Mouse (Mus musculus) stomach, embryonic 16.5 days (tissue): ENCODE data around the gene Supt3. TPM values are rescaled to one million over a fixed set of nuclear protein-coding genes. Genes with fewer than 3 reads are reported as not detected.

ENCODE experiments used
- ATAC-seq: fragments of 200-750 bp; cut with Nextera tagmentation; 2 replicates; pipeline ENCODE4 v1.8.0; 2017; ENCODE audit warnings: moderate number of reproducible peaks, moderate TSS enrichment; ENCODE audit not compliant: insufficient read depth, low FRiP score
- H3K27ac ChIP-seq: fragments of 300-500 bp; sonication (generic); 2 replicates; pipeline ENCODE4 v1.5.1; 2014; ENCODE audit warnings: low read length
- H3K27me3 ChIP-seq: fragments of 300-500 bp; sonication (generic); 2 replicates; pipeline ENCODE4 v1.6.1; 2014; ENCODE audit warnings: low read length, control low read depth, mixed read lengths; ENCODE audit not compliant: control insufficient read depth, insufficient read depth
- H3K36me3 ChIP-seq: fragments of 300-500 bp; sonication (generic); 2 replicates; pipeline ENCODE4 v1.6.1; 2014; ENCODE audit warnings: low read length; ENCODE audit not compliant: control insufficient read depth, insufficient read depth
- H3K4me1 ChIP-seq: fragments of 300-500 bp; sonication (generic); 2 replicates; pipeline ENCODE4 v1.6.1; 2014; ENCODE audit warnings: low read length, control low read depth, mixed read lengths; ENCODE audit not compliant: control insufficient read depth, insufficient read depth
- H3K4me2 ChIP-seq: fragments of 300-500 bp; sonication (generic); 2 replicates; pipeline ENCODE4 v1.6.1; 2014; ENCODE audit warnings: low read depth, low read length, mixed read lengths
- H3K4me3 ChIP-seq: fragments of 300-500 bp; sonication (generic); replicated peaks from 2 replicates; pipeline ENCODE4 v1.5.1; 2014; ENCODE audit warnings: mild to moderate bottlenecking, low read length
- H3K9ac ChIP-seq: fragments of 300-500 bp; sonication (generic); 2 replicates; pipeline ENCODE4 v1.6.1; 2014; ENCODE audit warnings: low read length
- H3K9me3 ChIP-seq: fragments of 300-500 bp; sonication (generic); replicated peaks from 2 replicates; pipeline ENCODE4 v1.6.1; 2016; ENCODE audit warnings: low read length, control low read depth; ENCODE audit not compliant: control insufficient read depth
- WGBS: fragments of 180-500 bp; shearing (Covaris S2); extraction: QIAGEN DNeasy Blood & Tissue Kit; methylation state at CpG from one replicate; pipeline ENCODE4 v1.1.7; 2014; 5-methylcytosine and 5-hydroxymethylcytosine counted together
- polyA plus RNA-seq: library from polyadenylated mRNA; unstranded; fragments of >200 nt; fragmentation: Nextera tagmentation; extraction: Ambion mirVana; gene quantifications from 2 replicates; pipeline ENCODE4 v1.2.1, GENCODE M21; 2015

Supt3 gene
- polyA plus RNA-seq, 1 experiment from 2014 or later = 17.4 TPM

DNA sequence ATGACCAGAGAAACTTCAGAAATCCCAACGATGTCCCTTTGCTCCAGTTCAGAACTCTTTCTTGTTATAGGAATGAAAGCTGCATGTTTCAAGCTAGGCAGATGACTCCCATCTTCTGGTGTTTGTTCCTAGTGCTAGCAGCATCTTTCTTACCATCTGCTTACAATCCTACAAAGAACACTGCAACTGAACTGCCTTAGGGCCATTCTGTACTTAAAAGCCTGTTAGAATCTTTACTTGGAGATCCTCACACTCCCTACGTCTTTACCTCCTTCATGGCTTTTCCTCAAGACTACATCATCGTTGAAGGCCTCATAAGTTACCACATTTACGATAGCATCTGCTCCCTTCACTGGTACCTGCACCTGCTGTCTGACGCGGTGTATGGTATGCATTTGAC is 86.2 kb downstream of the Supt3 start:
- 92% methylated on average over 6 of the region's 6 CpGs for WGBS
- Histone ChIP-seq H3K27me3 (no peaks in the 10 kb centered on the region), H3K4me2 (no peak overlapping the region), H3K9ac (no peak overlapping the region), H3K4me3 (no peak overlapping the region), H3K4me1 (no peaks in the 10 kb centered on the region), H3K9me3 (no peaks in the 10 kb centered on the region), H3K36me3 (no peaks in the 10 kb centered on the region), H3K27ac (no peak overlapping the region)
- no peak for ATAC-seq

DNA sequence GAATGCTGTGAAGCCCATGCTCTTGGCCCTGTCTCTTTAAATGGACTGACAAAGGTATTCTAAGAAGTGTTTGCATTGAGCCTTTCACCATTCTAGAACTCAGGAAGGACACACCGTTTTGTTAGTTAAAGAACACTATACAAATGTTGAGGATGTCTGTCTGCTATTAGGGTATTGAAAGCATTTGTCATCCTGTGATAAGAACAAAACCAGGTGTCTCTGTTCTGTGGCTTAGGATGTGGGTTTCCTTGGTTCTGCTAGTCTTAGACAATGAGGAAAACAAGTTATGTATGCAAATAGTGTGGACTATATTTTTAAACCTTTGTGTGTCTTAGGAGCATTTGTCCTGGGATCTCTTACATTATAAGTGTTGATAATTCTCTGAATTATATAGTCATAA is 116.6 kb downstream of the Supt3 start:
- H3K4me1 ChIP-seq = no peaks in the 10 kb centered on the region
- no peak overlapping the region for H3K4me3 ChIP-seq
- no peaks in the 10 kb centered on the region for H3K9me3 ChIP-seq
- H3K36me3 ChIP-seq = no peaks in the 10 kb centered on the region
- ATAC-seq = no peak
- no peak overlapping the region for H3K4me2 ChIP-seq
- H3K27me3 ChIP-seq = no peaks in the 10 kb centered on the region
- no peak overlapping the region for H3K9ac ChIP-seq
- no peak overlapping the region for H3K27ac ChIP-seq
- WGBS = 38% methylated on average over 1 of the region's 1 CpGs

DNA sequence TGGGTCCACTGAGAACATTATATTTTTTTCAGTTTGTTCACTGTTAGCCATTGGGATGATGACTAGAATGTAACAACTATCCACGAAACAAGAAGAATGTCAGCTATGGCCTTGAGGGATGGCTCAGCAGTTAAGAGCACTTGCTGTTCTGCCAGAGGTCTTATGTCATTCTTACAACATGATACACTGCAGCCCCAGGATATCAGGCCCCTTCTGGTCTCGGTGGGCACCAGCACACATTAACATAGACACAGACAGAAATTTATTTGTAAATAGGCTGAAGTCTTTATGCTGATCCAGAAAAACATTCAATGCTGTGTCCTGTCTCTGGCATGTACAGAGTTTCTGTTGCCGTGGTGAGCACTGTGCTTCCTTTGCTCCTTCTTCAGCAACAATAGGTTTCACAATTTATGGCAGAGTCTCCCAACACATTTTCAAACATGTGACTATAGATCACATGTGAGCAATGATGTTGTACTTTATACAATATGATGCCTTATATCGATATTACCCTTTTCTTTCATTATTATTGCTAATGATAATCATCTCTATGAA is 166.7 kb downstream of the Supt3 start:
- H3K27ac ChIP-seq = no peak overlapping the region
- no peaks in the 10 kb centered on the region for H3K27me3 ChIP-seq
- WGBS = 74% methylated on average over 4 of the region's 4 CpGs
- H3K4me2 ChIP-seq = no peak overlapping the region
- no peak overlapping the region for H3K9ac ChIP-seq
- no peak overlapping the region for H3K4me3 ChIP-seq
- H3K36me3 ChIP-seq = no peaks in the 10 kb centered on the region
- no peaks in the 10 kb centered on the region for H3K4me1 ChIP-seq
- no peak for ATAC-seq
- H3K9me3 ChIP-seq = no peaks in the 10 kb centered on the region

DNA sequence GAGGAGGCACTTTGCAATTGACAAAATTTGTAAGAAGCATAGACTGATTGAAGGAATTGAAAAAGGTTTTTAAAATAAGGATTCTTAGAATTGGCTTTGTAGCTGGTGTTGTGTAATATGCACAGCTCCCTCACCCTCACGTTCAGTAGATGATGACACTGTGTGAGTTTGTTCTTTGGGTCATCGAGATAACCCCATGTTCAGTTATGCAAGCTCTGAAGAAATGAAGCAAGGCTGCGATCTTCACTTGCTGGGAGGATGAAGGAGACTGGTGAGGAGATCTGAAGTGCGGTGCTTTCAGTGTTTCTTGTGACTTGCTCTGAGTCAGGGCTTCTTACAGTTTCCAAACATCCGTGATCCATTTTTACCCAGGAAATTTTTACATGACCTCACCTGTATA is 168.4 kb downstream of the Supt3 start:
- no peak overlapping the region for H3K27ac ChIP-seq
- no peak overlapping the region for H3K4me3 ChIP-seq
- H3K9ac ChIP-seq = no peak overlapping the region
- H3K27me3 ChIP-seq = no peaks in the 10 kb centered on the region
- 83% methylated on average over 5 of the region's 5 CpGs for WGBS
- ATAC-seq = no peak
- H3K9me3 ChIP-seq = no peaks in the 10 kb centered on the region
- H3K36me3 ChIP-seq = no peaks in the 10 kb centered on the region
- no peak overlapping the region for H3K4me2 ChIP-seq
- H3K4me1 ChIP-seq = no peaks in the 10 kb centered on the region

DNA sequence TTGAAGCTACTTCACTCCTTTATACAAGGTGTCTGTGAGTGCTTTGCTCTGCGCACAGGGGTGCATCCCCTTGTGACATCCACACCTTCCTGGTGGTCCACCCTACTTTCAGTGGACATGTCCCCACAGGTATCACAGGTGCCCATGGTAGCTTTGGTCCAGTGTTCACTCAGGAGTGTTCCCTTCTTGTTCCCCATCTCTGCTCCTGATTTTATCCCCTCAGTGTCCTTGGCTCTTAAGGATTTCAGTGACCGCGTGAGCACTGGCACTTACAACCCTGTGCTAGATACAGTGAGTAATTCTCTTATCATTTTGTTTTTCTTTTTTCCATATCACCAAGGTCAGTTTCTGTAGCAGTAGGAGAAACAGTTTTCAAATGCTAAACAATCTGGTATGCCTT is 171.4 kb downstream of the Supt3 start:
- 92% methylated on average over 3 of the region's 3 CpGs for WGBS
- Histone ChIP-seq H3K9me3 (no peaks in the 10 kb centered on the region), H3K4me3 (no peak overlapping the region), H3K9ac (no peak overlapping the region), H3K27ac (no peak overlapping the region), H3K4me1 (no peaks in the 10 kb centered on the region), H3K4me2 (no peak overlapping the region), H3K36me3 (no peaks in the 10 kb centered on the region), H3K27me3 (no peaks in the 10 kb centered on the region)
- no peak for ATAC-seq

DNA sequence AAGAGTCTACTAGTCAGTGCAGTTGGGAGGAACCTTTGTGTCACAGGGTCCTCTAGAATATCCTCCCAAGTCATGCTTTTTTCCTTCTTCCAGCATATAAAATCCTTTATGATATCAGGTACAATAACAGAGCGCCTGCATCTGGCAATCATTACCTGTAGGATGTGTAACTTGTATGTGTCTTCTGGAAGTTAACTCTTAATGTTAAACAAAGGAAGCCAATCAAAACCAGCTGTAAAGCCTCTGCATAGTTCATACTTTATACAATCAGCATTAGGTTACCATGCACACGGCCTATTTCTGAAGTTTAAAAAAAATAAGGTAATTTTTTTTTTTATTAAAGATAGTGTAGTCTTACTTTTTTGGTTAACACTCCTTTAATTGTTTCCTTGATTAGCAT is 179.7 kb downstream of the Supt3 start:
- ATAC-seq = no peak
- no peak overlapping the region for H3K4me3 ChIP-seq
- 67% methylated on average over 2 of the region's 2 CpGs for WGBS
- H3K9me3 ChIP-seq = no peaks in the 10 kb centered on the region
- no peak overlapping the region for H3K9ac ChIP-seq
- H3K4me1 ChIP-seq = no peaks in the 10 kb centered on the region
- no peaks in the 10 kb centered on the region for H3K36me3 ChIP-seq
- H3K27me3 ChIP-seq = no peaks in the 10 kb centered on the region
- H3K27ac ChIP-seq = no peak overlapping the region
- H3K4me2 ChIP-seq = no peak overlapping the region

DNA sequence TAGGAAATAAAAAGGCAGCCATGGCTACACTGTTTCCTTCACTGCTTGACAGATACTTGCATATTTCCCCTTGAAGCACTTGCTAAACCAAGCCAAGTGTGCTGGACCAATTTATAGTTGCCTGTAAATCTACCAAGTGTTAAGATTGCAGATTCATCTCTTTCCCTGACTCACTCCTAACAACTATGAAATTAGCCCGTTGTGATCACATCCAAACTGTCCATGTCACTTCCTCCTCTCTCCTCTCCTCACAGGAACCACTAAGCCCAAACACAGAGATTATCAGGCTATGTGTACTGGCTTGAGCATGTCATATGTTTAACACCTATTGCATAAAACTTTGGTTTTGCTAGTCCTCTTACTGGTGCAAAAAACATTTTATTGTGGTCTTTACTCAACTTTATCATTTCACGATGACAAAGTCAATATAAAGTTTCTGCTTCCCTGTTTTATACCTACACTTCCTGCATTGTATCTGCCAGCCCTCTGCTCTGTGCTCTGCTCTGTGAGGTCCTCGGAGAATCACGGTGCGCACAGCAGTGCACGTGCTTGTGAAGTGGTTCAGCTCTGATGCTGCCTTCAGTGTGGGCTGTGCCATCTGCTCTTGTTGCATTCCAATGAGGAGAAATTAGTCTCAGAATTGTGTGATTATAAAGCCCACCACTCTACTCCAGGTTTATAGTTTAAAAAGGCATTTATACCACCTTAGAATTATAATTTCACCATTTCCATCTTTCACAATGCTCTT is 186.3 kb downstream of the Supt3 start:
- H3K4me2 ChIP-seq = no peak overlapping the region
- no peaks in the 10 kb centered on the region for H3K36me3 ChIP-seq
- no peak overlapping the region for H3K9ac ChIP-seq
- no peaks in the 10 kb centered on the region for H3K27me3 ChIP-seq
- no peak for ATAC-seq
- H3K27ac ChIP-seq = no peak overlapping the region
- WGBS = 70% methylated on average over 6 of the region's 6 CpGs
- no peaks in the 10 kb centered on the region for H3K4me1 ChIP-seq
- H3K4me3 ChIP-seq = no peak overlapping the region
- H3K9me3 ChIP-seq = no peaks in the 10 kb centered on the region

DNA sequence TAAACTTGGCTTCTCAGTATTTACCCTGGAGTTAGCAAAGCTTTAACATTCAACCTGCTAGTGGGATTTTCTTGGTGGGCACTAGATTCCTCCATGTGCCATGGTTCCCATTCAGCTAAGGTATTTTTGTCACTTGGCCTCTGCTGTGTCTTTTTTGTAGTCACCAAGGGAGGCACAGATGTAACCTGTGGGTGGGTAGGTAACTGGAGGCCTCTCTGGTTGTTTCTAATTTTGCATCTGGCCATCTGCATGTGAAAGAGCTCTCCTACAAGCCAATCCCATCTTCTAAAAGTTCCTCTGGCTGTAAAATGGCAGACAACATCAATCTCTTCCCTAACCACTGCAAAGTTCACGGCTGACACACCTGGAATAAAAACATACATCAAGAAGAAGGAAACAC is 190.2 kb downstream of the Supt3 start:
- ATAC-seq = no peak
- Histone ChIP-seq H3K4me2 (no peak overlapping the region), H3K4me1 (0 out of 2 replicates have a peak, but pooled peaks cover 3% of the 10 kb centered on the region), H3K27ac (no peak overlapping the region), H3K4me3 (no peak overlapping the region), H3K27me3 (no peaks in the 10 kb centered on the region), H3K9ac (no peak overlapping the region), H3K9me3 (no peaks in the 10 kb centered on the region), H3K36me3 (no peaks in the 10 kb centered on the region)
- 82% methylated on average over 1 of the region's 1 CpGs for WGBS

DNA sequence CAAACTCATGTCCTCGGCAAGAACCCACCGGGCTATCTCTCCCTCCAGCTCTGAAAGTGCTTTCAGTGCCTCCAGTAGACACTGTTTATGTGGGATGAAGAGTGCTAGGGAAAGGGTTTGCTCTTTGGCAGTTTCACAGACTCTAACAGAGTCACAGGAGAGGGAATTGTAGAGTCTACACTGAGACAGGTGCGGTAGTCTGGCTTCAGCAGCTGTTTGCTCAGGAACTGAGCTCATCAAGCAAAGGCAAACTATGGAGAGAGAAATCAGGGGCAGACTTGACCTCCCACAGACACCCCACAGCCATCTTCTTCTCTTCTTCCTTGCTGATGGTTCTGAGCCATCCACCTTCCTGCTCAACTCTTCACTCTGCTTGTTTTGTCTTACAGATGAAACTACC is 193.3 kb downstream of the Supt3 start:
- WGBS = 88% methylated on average over 3 of the region's 3 CpGs
- no peak overlapping the region for H3K4me3 ChIP-seq
- H3K27ac ChIP-seq = no peak overlapping the region
- ATAC-seq = no peak
- no peaks in the 10 kb centered on the region for H3K9me3 ChIP-seq
- no peaks in the 10 kb centered on the region for H3K36me3 ChIP-seq
- H3K4me1 ChIP-seq = 0 out of 2 replicates have a peak, but pooled peaks cover 3% of the 10 kb centered on the region
- H3K4me2 ChIP-seq = no peak overlapping the region
- H3K9ac ChIP-seq = no peak overlapping the region
- H3K27me3 ChIP-seq = no peaks in the 10 kb centered on the region
